ENCODE assay signal across 9 mouse cellular contexts in the genomic region with DNA sequence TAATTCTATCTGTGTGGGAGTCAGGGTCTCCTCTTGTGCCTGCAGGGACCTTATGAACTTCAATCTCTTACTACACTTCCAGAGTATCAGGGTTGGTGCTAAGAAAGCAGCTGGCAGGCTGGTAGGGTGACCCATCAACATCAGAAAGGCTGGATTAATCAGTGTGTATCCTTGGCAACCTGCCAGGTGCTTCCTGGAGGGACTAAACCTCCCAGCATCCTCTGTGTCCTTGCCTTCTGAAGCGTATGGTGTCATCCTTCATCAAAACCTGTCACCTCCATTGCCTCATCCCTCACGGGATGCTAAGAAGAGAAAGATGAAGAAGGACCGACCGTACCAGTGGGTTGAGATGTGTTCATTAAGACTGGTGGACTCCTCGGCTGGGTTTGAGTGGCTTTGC. TPM values are rescaled to one million over a fixed set of nuclear protein-coding genes. Genes with fewer than 3 reads are reported as not detected.
DNase-seq lines count a peak whose midpoint lies in the region; ATAC-seq and TF ChIP-seq lines count a peak whose summit lies in the region.
"Had no signal": no experiment of that assay in that cellular context is flagged by ENCODE, and none has a peak within 500 bp of the region (broad histone marks: within the 10 kb centered on the region; RNA-seq: fewer than 3 reads in every experiment).

No protein-coding gene starts in this region.

- TF ChIP-seq CTCF in brain, embryonic 14.5 days (IDR thresholded peaks at IDR 0.05; ENCODE audit: borderline replicate concordance, extremely low read depth, insufficient read depth, insufficient read length): no peak
- no peak for TF ChIP-seq CTCF in midbrain, postnatal 0 days (IDR thresholded peaks at IDR 0.05)

- no peak overlapping the region for H3K9ac ChIP-seq in intestine, embryonic 14.5 days (ENCODE audit: low read length)
- no peak overlapping the region for H3K9ac ChIP-seq in intestine, embryonic 16.5 days (ENCODE audit: low read depth, low read length)
- no peak overlapping the region for H3K9ac ChIP-seq in hindbrain, embryonic 14.5 days
- H3K9ac ChIP-seq in midbrain, postnatal 0 days (replicated peaks; ENCODE audit: low read length, poor library complexity, severe bottlenecking): no peak overlapping the region
- H3K9ac ChIP-seq: liver, embryonic 15.5 days had no signal

- TF ChIP-seq POLR2A in brain, embryonic 14.5 days (IDR thresholded peaks at IDR 0.05; ENCODE audit: borderline replicate concordance, extremely low read depth, insufficient read depth, insufficient read length, poor library complexity, severe bottlenecking): no peak

- no peaks in the 10 kb centered on the region for H3K27me3 ChIP-seq in intestine, embryonic 14.5 days (replicated peaks; ENCODE audit: control insufficient read depth, insufficient read depth, low read length)
- H3K27me3 ChIP-seq in intestine, embryonic 16.5 days (replicated peaks; ENCODE audit: control insufficient read depth, insufficient read depth, low read length): no peaks in the 10 kb centered on the region
- no peaks in the 10 kb centered on the region for H3K27me3 ChIP-seq in hindbrain, embryonic 14.5 days (ENCODE audit: control insufficient read depth, insufficient read depth, low read length)
- no peaks in the 10 kb centered on the region for H3K27me3 ChIP-seq in midbrain, postnatal 0 days (ENCODE audit: insufficient read depth, low read length)

- WGBS in intestine, embryonic 14.5 days: 56% methylated on average over 5 of the region's 5 CpGs
- 63% methylated on average over 5 of the region's 5 CpGs for WGBS in intestine, embryonic 16.5 days
- 20% methylated on average over 5 of the region's 5 CpGs for WGBS in hindbrain, embryonic 14.5 days
- 27% methylated on average over 5 of the region's 5 CpGs for WGBS in midbrain, postnatal 0 days

- no peak for ATAC-seq in intestine, embryonic 14.5 days (replicated peaks; ENCODE audit: low FRiP score, low TSS enrichment, low read depth)
- no peak for ATAC-seq in intestine, embryonic 16.5 days
- peak; percentile 55; the same call in 1 of the 2 replicates for ATAC-seq in hindbrain, embryonic 14.5 days (ENCODE audit: low FRiP score)
- peak; percentile 32; the same call in 1 of the 2 replicates for ATAC-seq in midbrain, postnatal 0 days (ENCODE audit: low FRiP score)
- ATAC-seq in erythroblast, adult 5-6 weeks (replicated peaks; ENCODE audit: low FRiP score, poor library complexity, severe bottlenecking): no peak

- no peak overlapping the region for H3K4me3 ChIP-seq in intestine, embryonic 14.5 days (ENCODE audit: low read depth, low read length)
- H3K4me3 ChIP-seq in intestine, embryonic 16.5 days (ENCODE audit: low read length): no peak overlapping the region
- no peak overlapping the region for H3K4me3 ChIP-seq in hindbrain, embryonic 14.5 days (replicated peaks; ENCODE audit: low read length)
- H3K4me3 ChIP-seq in midbrain, postnatal 0 days (ENCODE audit: low read depth, low read length): no peak overlapping the region
- H3K4me3 ChIP-seq: liver, embryonic 15.5 days had no signal

- peak overlapping the region; percentile 44; the same call in 1 of the 2 replicates for H3K27ac ChIP-seq in intestine, embryonic 14.5 days (ENCODE audit: low read depth)
- no peak overlapping the region; the same call in 1 of the 2 replicates for H3K27ac ChIP-seq in intestine, embryonic 16.5 days (ENCODE audit: low read length)
- H3K27ac ChIP-seq in hindbrain, embryonic 14.5 days: peak overlapping the region; percentile 75
- H3K27ac ChIP-seq in midbrain, postnatal 0 days (ENCODE audit: low read depth, low read length): peak overlapping the region; percentile 70
- H3K27ac ChIP-seq: liver, embryonic 15.5 days had no signal

- DNase-seq in intestine, embryonic 14.5 days (ENCODE audit: low spot score): no peak
- peak; percentile 84 for DNase-seq in brain, embryonic 14.5 days (ENCODE audit: low read depth)
- DNase-seq in hindbrain, embryonic 14.5 days (ENCODE audit: low spot score): peak; percentile 52
- peak; percentile 86 for DNase-seq in midbrain, postnatal 0 days (ENCODE audit: low spot score)
- DNase-seq in layer of hippocampus, adult 9-10 months (ENCODE audit: low spot score): no peak
- no peak for DNase-seq in embryo, embryonic 10 days (ENCODE audit: low spot score)

- no peak overlapping the region for H3K4me2 ChIP-seq in intestine, embryonic 14.5 days (ENCODE audit: low read length)
- no peak overlapping the region for H3K4me2 ChIP-seq in intestine, embryonic 16.5 days (ENCODE audit: low read depth, low read length)
- H3K4me2 ChIP-seq in hindbrain, embryonic 14.5 days (replicated peaks): peak overlapping the region; percentile 8
- H3K4me2 ChIP-seq in midbrain, postnatal 0 days (ENCODE audit: low read depth, low read length, poor library complexity, severe bottlenecking): no peak overlapping the region
- H3K4me2 ChIP-seq: liver, embryonic 15.5 days had no signal

- H3K4me1 ChIP-seq in intestine, embryonic 14.5 days (replicated peaks; ENCODE audit: control insufficient read depth, insufficient read depth, low read length): peaks cover 32% of the 10 kb centered on the region
- peaks cover 6% of the 10 kb centered on the region for H3K4me1 ChIP-seq in intestine, embryonic 16.5 days (ENCODE audit: control insufficient read depth, insufficient read depth, low read length)
- peaks cover 20% of the 10 kb centered on the region for H3K4me1 ChIP-seq in hindbrain, embryonic 14.5 days (replicated peaks; ENCODE audit: control insufficient read depth, insufficient read depth, low read length)
- H3K4me1 ChIP-seq in midbrain, postnatal 0 days (ENCODE audit: insufficient read depth, low read length): peaks cover 6% of the 10 kb centered on the region; the same call in 1 of the 2 replicates
- H3K4me1 ChIP-seq: liver, embryonic 15.5 days had no signal

- no peaks in the 10 kb centered on the region for H3K36me3 ChIP-seq in intestine, embryonic 14.5 days (ENCODE audit: control insufficient read depth, insufficient read depth, low read length)
- H3K36me3 ChIP-seq in intestine, embryonic 16.5 days (ENCODE audit: control insufficient read depth, insufficient read depth, low read length): no peaks in the 10 kb centered on the region
- H3K36me3 ChIP-seq in hindbrain, embryonic 14.5 days (replicated peaks; ENCODE audit: control insufficient read depth, insufficient read depth): peaks cover 2% of the 10 kb centered on the region; the same call in 1 of the 2 replicates
- no peaks in the 10 kb centered on the region for H3K36me3 ChIP-seq in midbrain, postnatal 0 days (ENCODE audit: insufficient read depth, low read length)
- H3K36me3 ChIP-seq: liver, embryonic 15.5 days had no signal

- H3K9me3 ChIP-seq in intestine, embryonic 14.5 days (ENCODE audit: control insufficient read depth, low read length): no peaks in the 10 kb centered on the region
- H3K9me3 ChIP-seq in intestine, embryonic 16.5 days (ENCODE audit: control insufficient read depth, low read length): no peaks in the 10 kb centered on the region
- no peaks in the 10 kb centered on the region for H3K9me3 ChIP-seq in hindbrain, embryonic 14.5 days (ENCODE audit: control insufficient read depth, low read length)
- H3K9me3 ChIP-seq in midbrain, postnatal 0 days (ENCODE audit: low read length): no peaks in the 10 kb centered on the region
- H3K9me3 ChIP-seq: liver, embryonic 15.5 days had no signal

RNA-seq across cellular contexts. Expression of a gene that starts 8.0 kb away (rescaled TPM):
- 43.5 and 43.9 TPM in 2 replicates for polyA plus RNA-seq in intestine, embryonic 14.5 days (2014; fragmentation: Nextera tagmentation; extraction: Ambion mirVana)
- polyA plus RNA-seq in intestine, embryonic 16.5 days (2015; fragmentation: Nextera tagmentation; extraction: Ambion mirVana): 20.9 and 22.2 TPM in 2 replicates
- polyA plus RNA-seq in brain, embryonic 14.5 days (2012; rRNA removed): 31.6 and 48.4 TPM in 2 replicates
- 56.6 and 62.9 TPM in 2 replicates for polyA plus RNA-seq in hindbrain, embryonic 14.5 days (2014; fragmentation: Nextera tagmentation; extraction: Ambion mirVana)
- total RNA-seq in midbrain, postnatal 0 days (2014; rRNA removed): 57.0 and 74.1 TPM in 2 replicates
- polyA plus RNA-seq in midbrain, postnatal 0 days (2015; fragmentation: Nextera tagmentation; extraction: Ambion mirVana): 47.5 and 48.8 TPM in 2 replicates
- 0.84 TPM in 1 of 2 replicates, not detected in the other for total RNA-seq in erythroblast, adult 5-6 weeks (2015; ENCODE audit: low replicate concordance)
- 0.26 TPM in 1 of 2 replicates, not detected in the other for total RNA-seq in erythroblast, adult 5-6 weeks (2017; ENCODE audit: low replicate concordance)

RNA-seq across cellular contexts. Expression of a gene that starts 23.4 kb away (rescaled TPM):
- not detected in 2 replicates for polyA plus RNA-seq in intestine, embryonic 14.5 days (2014; fragmentation: Nextera tagmentation; extraction: Ambion mirVana)
- not detected in 2 replicates for polyA plus RNA-seq in intestine, embryonic 16.5 days (2015; fragmentation: Nextera tagmentation; extraction: Ambion mirVana)
- polyA plus RNA-seq in brain, embryonic 14.5 days (2012; rRNA removed): not detected in 2 replicates
- polyA plus RNA-seq in hindbrain, embryonic 14.5 days (2014; fragmentation: Nextera tagmentation; extraction: Ambion mirVana): not detected in 2 replicates
- not detected in 2 replicates for total RNA-seq in midbrain, postnatal 0 days (2014; rRNA removed)
- polyA plus RNA-seq in midbrain, postnatal 0 days (2015; fragmentation: Nextera tagmentation; extraction: Ambion mirVana): not detected in 2 replicates
- not detected in 2 replicates for total RNA-seq in erythroblast, adult 5-6 weeks (2015; ENCODE audit: low replicate concordance)
- not detected in 2 replicates for total RNA-seq in erythroblast, adult 5-6 weeks (2017; ENCODE audit: low replicate concordance)
- polyA plus RNA-seq: liver, embryonic 15.5 days had no signal

Comparison
In these comparisons a context has a peak if more than half of its experiments do, and no peak if none do; other contexts are left out.
1. ATAC-seq: peak in hindbrain, embryonic 14.5 days (single experiment) and midbrain, postnatal 0 days (single experiment); none in intestine, embryonic 14.5 days (single experiment), intestine, embryonic 16.5 days (single experiment) and erythroblast, adult 5-6 weeks (single experiment).
2. DNase-seq: peak in brain, embryonic 14.5 days (single experiment), hindbrain, embryonic 14.5 days (single experiment) and midbrain, postnatal 0 days (single experiment); none in intestine, embryonic 14.5 days (single experiment), layer of hippocampus, adult 9-10 months (single experiment) and embryo, embryonic 10 days (single experiment).